ENCODE assay signal across 15 mouse cellular contexts in genomic region chr12:14338244-14338799, GRCm38 (mm10).
A peak's percentile ranks its signal among the peaks of the same experiment; 100 is the strongest.
DNase-seq lines count a peak whose midpoint lies in the region; ATAC-seq lines count a peak whose summit lies in the region.
"Had no signal": no experiment of that assay in that cellular context is flagged by ENCODE, and none has a peak within 500 bp of the region (broad histone marks: within the 10 kb centered on the region; RNA-seq: fewer than 3 reads in every experiment).

No protein-coding gene starts in this region.

- no peak overlapping the region for H3K9ac ChIP-seq in hindbrain, embryonic 14.5 days
- H3K9ac ChIP-seq in neural tube, embryonic 15.5 days (replicated peaks), result no peak overlapping the region
- H3K9ac ChIP-seq: embryonic facial prominence, embryonic 15.5 days; hindbrain, embryonic 13.5 days; liver, embryonic 12.5 days had no signal

- no peaks in the 10 kb centered on the region for H3K36me3 ChIP-seq in hindbrain, embryonic 14.5 days (replicated peaks; ENCODE audit: control insufficient read depth, insufficient read depth)
- H3K36me3 ChIP-seq in hindbrain, embryonic 10.5 days, result no peaks in the 10 kb centered on the region
- H3K36me3 ChIP-seq in neural tube, embryonic 15.5 days, result no peaks in the 10 kb centered on the region
- H3K36me3 ChIP-seq: embryonic facial prominence, embryonic 15.5 days; hindbrain, embryonic 13.5 days; liver, embryonic 12.5 days had no signal

- DNase-seq in hindbrain, embryonic 14.5 days (ENCODE audit: low spot score), result no peak
- no peak for DNase-seq in hindbrain, embryonic 10.5 days (ENCODE audit: low spot score)
- DNase-seq in left cerebral cortex, postnatal 14 days (ENCODE audit: low spot score in 2 of 2), result peak; percentile 17 to 34
- DNase-seq in left cerebral cortex, postnatal 36 days (ENCODE audit: low spot score in 2 of 2), result no peak
- DNase-seq in embryo, embryonic 11 days, result peak; percentile 9
- no peak for DNase-seq in heart, adult 8-10 months (ENCODE audit: low spot score)
- DNase-seq: adrenal gland, adult 8-10 months; cerebellum, postnatal 14 days; gastrocnemius, postnatal 36 days; kidney, postnatal 14 days had no signal

- no peak overlapping the region for H3K4me3 ChIP-seq in hindbrain, embryonic 14.5 days (replicated peaks; ENCODE audit: low read length)
- no peak overlapping the region for H3K4me3 ChIP-seq in hindbrain, embryonic 10.5 days
- no peak overlapping the region for H3K4me3 ChIP-seq in neural tube, embryonic 15.5 days (replicated peaks)
- H3K4me3 ChIP-seq: embryonic facial prominence, embryonic 15.5 days; hindbrain, embryonic 13.5 days; liver, embryonic 12.5 days had no signal

- intact Hi-C loops in left cerebral cortex, postnatal 14 days (cut with DNase I), result no loop called here
- intact Hi-C loops in left cerebral cortex, postnatal 36 days (cut with DNase I), result no loop called here

- WGBS in hindbrain, embryonic 14.5 days, result 45% methylated on average over 5 of the region's 5 CpGs
- WGBS in hindbrain, embryonic 10.5 days, result 49% methylated on average over 5 of the region's 5 CpGs
- 28% methylated on average over 5 of the region's 5 CpGs for WGBS in neural tube, embryonic 15.5 days

- peak; percentile 53; the same call in 1 of the 2 replicates for ATAC-seq in hindbrain, embryonic 14.5 days (ENCODE audit: low FRiP score)
- peak; percentile 63; the same call in 1 of the 2 replicates for ATAC-seq in neural tube, embryonic 15.5 days (ENCODE audit: low FRiP score)
- ATAC-seq: forebrain, embryonic 16.5 days; liver, embryonic 12.5 days had no signal

- H3K4me2 ChIP-seq in hindbrain, embryonic 14.5 days (replicated peaks), result no peak overlapping the region
- no peak overlapping the region for H3K4me2 ChIP-seq in neural tube, embryonic 15.5 days
- H3K4me2 ChIP-seq: embryonic facial prominence, embryonic 15.5 days; hindbrain, embryonic 13.5 days; liver, embryonic 12.5 days had no signal

- no peak overlapping the region for H3K27ac ChIP-seq in hindbrain, embryonic 14.5 days
- no peak overlapping the region for H3K27ac ChIP-seq in hindbrain, embryonic 10.5 days
- H3K27ac ChIP-seq in neural tube, embryonic 15.5 days (replicated peaks), result no peak overlapping the region
- H3K27ac ChIP-seq: embryonic facial prominence, embryonic 15.5 days; hindbrain, embryonic 13.5 days; liver, embryonic 12.5 days had no signal

- no peaks in the 10 kb centered on the region for H3K27me3 ChIP-seq in hindbrain, embryonic 14.5 days (ENCODE audit: control insufficient read depth, insufficient read depth, low read length)
- H3K27me3 ChIP-seq in hindbrain, embryonic 10.5 days (ENCODE audit: insufficient read depth, poor library complexity, severe bottlenecking), result no peaks in the 10 kb centered on the region
- H3K27me3 ChIP-seq in neural tube, embryonic 15.5 days (replicated peaks), result no peaks in the 10 kb centered on the region
- H3K27me3 ChIP-seq: embryonic facial prominence, embryonic 15.5 days; hindbrain, embryonic 13.5 days; liver, embryonic 12.5 days had no signal

- no peaks in the 10 kb centered on the region for H3K4me1 ChIP-seq in hindbrain, embryonic 14.5 days (replicated peaks; ENCODE audit: control insufficient read depth, insufficient read depth, low read length)
- no peaks in the 10 kb centered on the region for H3K4me1 ChIP-seq in hindbrain, embryonic 10.5 days (replicated peaks)
- H3K4me1 ChIP-seq in neural tube, embryonic 15.5 days, result no peaks in the 10 kb centered on the region
- H3K4me1 ChIP-seq: embryonic facial prominence, embryonic 15.5 days; hindbrain, embryonic 13.5 days; liver, embryonic 12.5 days had no signal

- no peaks in the 10 kb centered on the region for H3K9me3 ChIP-seq in hindbrain, embryonic 14.5 days (ENCODE audit: control insufficient read depth, low read length)
- no peaks in the 10 kb centered on the region for H3K9me3 ChIP-seq in hindbrain, embryonic 10.5 days
- no peaks in the 10 kb centered on the region for H3K9me3 ChIP-seq in neural tube, embryonic 15.5 days (replicated peaks)
- H3K9me3 ChIP-seq: embryonic facial prominence, embryonic 15.5 days; hindbrain, embryonic 13.5 days; liver, embryonic 12.5 days had no signal

Comparison
In these comparisons a context has a peak if more than half of its experiments do, and no peak if none do; other contexts are left out.
1. DNase-seq: peak in left cerebral cortex, postnatal 14 days (2 of 2) and embryo, embryonic 11 days (single experiment); none in hindbrain, embryonic 14.5 days (single experiment), hindbrain, embryonic 10.5 days (single experiment), left cerebral cortex, postnatal 36 days (0 of 2) and heart, adult 8-10 months (single experiment).